Mouse (Mus musculus) yolk sac, embryonic 10.5 days (tissue): Measurements from ENCODE around the gene Eif1ad.

ENCODE experiments used
- DNase-seq: peaks from one replicate; pipeline ENCODE4 v3.0.0-alpha.2; 2017; ENCODE audit warnings: low spot score

Eif1ad gene

DNA sequence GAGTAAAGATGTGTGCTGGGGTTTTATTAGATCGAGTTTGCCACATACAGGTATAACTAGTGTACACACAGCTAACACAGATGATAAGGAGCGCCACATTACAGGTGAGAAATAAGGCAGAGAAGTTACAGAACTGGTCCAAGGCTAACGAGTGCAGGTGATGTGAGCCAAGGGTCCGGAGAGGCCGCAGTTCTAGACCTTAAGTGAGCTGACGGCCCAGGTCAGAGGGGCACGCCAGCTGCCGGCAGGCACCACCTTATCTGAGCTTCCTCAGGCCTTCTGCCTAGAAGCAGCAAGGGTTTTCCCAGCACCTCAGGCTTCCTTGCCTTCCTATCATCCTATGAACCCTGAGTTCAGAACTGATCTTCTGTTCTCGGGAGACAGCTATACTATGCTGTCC lies 53.1 kb downstream of the Eif1ad start:
- DNase-seq = no peak

GRCm38 (mm10) chr19:5420579-5420978 lies 54.0 kb downstream of the Eif1ad start:
- DNase-seq = no peak
